ENCODE assay signal across 8 mouse cellular contexts in genomic region chr4:107844971-107845370, GRCm38 (mm10). TPM values are rescaled to one million over a fixed set of nuclear protein-coding genes. Genes with fewer than 3 reads are reported as not detected.
DNase-seq lines count a peak whose midpoint lies in the region; ATAC-seq and TF ChIP-seq lines count a peak whose summit lies in the region.

No protein-coding gene starts in this region.

- peaks cover 28% of the 10 kb centered on the region for H3K36me3 ChIP-seq in liver, embryonic 12.5 days

- no peak overlapping the region for H3K9ac ChIP-seq in liver, embryonic 12.5 days

- DNase-seq in liver = peak; percentile 79
- DNase-seq in cerebellum, adult 2 months = peak; percentile 70 to 89
- DNase-seq in forelimb bud, embryonic 11.5 days (ENCODE audit: low read depth, low spot score) = peak; percentile 66
- peak; percentile 85 for DNase-seq in kidney, postnatal 10 days
- DNase-seq in lung, adult 18-20 months = peak; percentile 34 to 41
- peak; percentile 74 for DNase-seq in thymus, postnatal 14 days

- 3% methylated on average over 10 of the region's 10 CpGs for WGBS in liver, embryonic 12.5 days (ENCODE audit: insufficient replicate concordance)
- under 1% methylated on average over 10 of the region's 10 CpGs for WGBS in cerebellum, adult 2 months
- 3% methylated on average over 10 of the region's 10 CpGs for WGBS in olfactory bulb, adult 2 months

- no peak overlapping the region for H3K27ac ChIP-seq in liver, embryonic 12.5 days
- H3K27ac ChIP-seq in cerebellum, adult 2 months (ENCODE audit: insufficient read depth, low read length) = no peak overlapping the region
- H3K27ac ChIP-seq in olfactory bulb, adult 2 months (ENCODE audit: insufficient read depth, low read depth, low read length) = no peak overlapping the region

- H3K4me2 ChIP-seq in liver, embryonic 12.5 days = no peak overlapping the region

- no peak overlapping the region for H3K4me3 ChIP-seq in liver, embryonic 12.5 days
- H3K4me3 ChIP-seq in cerebellum, adult 2 months (replicated peaks; ENCODE audit: insufficient read depth, low read depth, low read length) = no peak overlapping the region
- no peak overlapping the region for H3K4me3 ChIP-seq in olfactory bulb, adult 2 months (ENCODE audit: insufficient read depth, low read depth, low read length)

- TF ChIP-seq POLR2A in cerebellum, adult 2 months (IDR thresholded peaks at IDR 0.05; ENCODE audit: borderline replicate concordance, insufficient read depth, low read length) = no peak
- TF ChIP-seq POLR2A in olfactory bulb, adult 2 months (IDR thresholded peaks at IDR 0.05; ENCODE audit: insufficient read depth, low read depth, low read length) = no peak

- no peak for ATAC-seq in liver, embryonic 12.5 days

- H3K9me3 ChIP-seq in liver, embryonic 12.5 days (replicated peaks) = no peaks in the 10 kb centered on the region

- H3K4me1 ChIP-seq in liver, embryonic 12.5 days = peaks cover 11% of the 10 kb centered on the region
- H3K4me1 ChIP-seq in cerebellum, adult 2 months (ENCODE audit: control insufficient read depth, insufficient read depth, low read length) = peaks cover 24% of the 10 kb centered on the region
- H3K4me1 ChIP-seq in olfactory bulb, adult 2 months (ENCODE audit: control insufficient read depth, insufficient read depth, low read length) = peaks cover 28% of the 10 kb centered on the region

- TF ChIP-seq CTCF in cerebellum, adult 2 months (IDR thresholded peaks at IDR 0.05; ENCODE audit: borderline replicate concordance, insufficient read depth, low read depth, low read length) = peak; percentile 84
- peak; percentile 79 for TF ChIP-seq CTCF in olfactory bulb, adult 2 months (IDR thresholded peaks at IDR 0.05; ENCODE audit: insufficient read depth, low read depth, low read length)

- H3K27me3 ChIP-seq in liver, embryonic 12.5 days (replicated peaks) = peaks cover 21% of the 10 kb centered on the region
- H3K27me3 ChIP-seq in cerebellum, adult 2 months (ENCODE audit: control insufficient read depth, insufficient read depth, low read length) = no peaks in the 10 kb centered on the region

RNA-seq across cellular contexts. Expression of gene Magoh, which starts 34.6 kb away (rescaled TPM):
- 140 and 151 TPM in 2 replicates for polyA plus RNA-seq in liver, embryonic 12.5 days (2016; fragmentation: Nextera tagmentation; extraction: Ambion mirVana)
- polyA plus RNA-seq in cerebellum, adult 2 months (2012; rRNA removed) = 58.7 and 64.4 TPM in 2 replicates
- polyA plus RNA-seq in olfactory bulb, adult 2 months (2012; ENCODE audit: insufficient read depth, insufficient read length, low replicate concordance, missing spikeins) = not detected in 2 replicates

RNA-seq across cellular contexts. Expression of gene Lrp8, which starts 42.9 kb away (rescaled TPM):
- 7.6 and 8.5 TPM in 2 replicates for polyA plus RNA-seq in liver, embryonic 12.5 days (2016; fragmentation: Nextera tagmentation; extraction: Ambion mirVana)
- 55.4 and 62.4 TPM in 2 replicates for polyA plus RNA-seq in cerebellum, adult 2 months (2012; rRNA removed)
- polyA plus RNA-seq in olfactory bulb, adult 2 months (2012; ENCODE audit: insufficient read depth, insufficient read length, low replicate concordance, missing spikeins) = not detected in 2 replicates

RNA-seq across cellular contexts. Expression of gene 0610037L13Rik, which starts 44.6 kb away (rescaled TPM):
- 54.1 and 59.0 TPM in 2 replicates for polyA plus RNA-seq in liver, embryonic 12.5 days (2016; fragmentation: Nextera tagmentation; extraction: Ambion mirVana)
- polyA plus RNA-seq in cerebellum, adult 2 months (2012; rRNA removed) = 129 and 137 TPM in 2 replicates
- not detected in 2 replicates for polyA plus RNA-seq in olfactory bulb, adult 2 months (2012; ENCODE audit: insufficient read depth, insufficient read length, low replicate concordance, missing spikeins)

Comparison
In these comparisons a context has a peak if more than half of its experiments do, and no peak if none do; other contexts are left out.
1. RNA of gene Magoh, which starts 34.6 kb away (polyA plus RNA-seq): 140 to 151 TPM in liver, embryonic 12.5 days and 58.7 to 64.4 TPM in cerebellum, adult 2 months; not detected in olfactory bulb, adult 2 months; every median in the first group is over 10 times any median in the second.
2. Peak in every context shown above with its lines, with median percentiles within 50 percentile points of each other: DNase-seq.